Mouse (Mus musculus): Measurements from ENCODE around the gene Cdkn1a. TPM values are rescaled to one million over a fixed set of nuclear protein-coding genes. Genes with fewer than 3 reads are reported as not detected.
"Not testable (repeated sequence)": the region's sequence is repeated elsewhere in the genome, so short reads cannot be mapped to it uniquely, and the experiment has no call there.

Gene Cdkn1a
- total RNA-seq, 2 experiments from 2014 or later = 5.8 to 19.9 TPM

DNA sequence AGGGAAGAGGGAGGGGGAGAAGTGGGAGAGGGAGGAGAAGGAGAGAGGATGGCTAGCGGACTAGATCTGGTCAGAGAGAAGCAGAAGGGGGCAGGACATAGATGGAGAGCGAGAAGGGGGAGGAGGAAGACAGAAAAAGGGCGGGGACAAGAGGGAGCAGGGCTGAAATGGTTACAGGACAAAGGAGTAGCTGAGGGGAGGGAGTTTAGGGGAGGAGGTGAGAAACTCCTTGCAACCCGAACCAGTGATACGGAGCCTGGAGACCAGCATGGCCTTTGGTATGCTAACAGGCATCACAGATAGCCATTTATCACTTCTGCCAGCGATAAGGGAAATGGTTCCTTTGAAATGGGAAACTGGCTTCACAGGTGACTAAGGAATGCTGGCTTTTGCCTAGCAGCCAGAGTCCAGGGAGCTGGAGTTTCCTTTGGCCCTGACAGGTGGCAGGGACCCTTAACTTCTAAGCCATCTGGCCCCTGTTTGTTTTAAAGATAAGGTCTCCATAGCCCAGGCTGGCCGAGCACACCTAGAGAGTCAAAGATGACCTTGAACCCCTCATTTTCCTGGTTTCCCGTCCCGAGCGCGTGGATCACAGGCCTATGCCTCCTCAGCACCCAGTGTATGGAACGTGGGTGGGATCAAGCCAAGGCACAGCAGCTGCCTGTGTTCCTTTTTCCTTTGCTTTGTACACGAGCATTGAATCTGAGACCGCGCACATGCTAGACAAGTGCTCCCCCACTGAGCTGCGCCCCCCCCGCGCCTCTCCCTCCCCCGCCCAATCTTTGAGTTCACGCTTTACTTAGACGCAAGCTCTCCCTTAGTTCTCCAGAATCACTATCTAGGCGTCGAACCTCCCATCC lies 9.8 kb upstream of the Cdkn1a start:
- no peak for ATAC-seq (ENCODE audit: poor library complexity, severe bottlenecking)

DNA sequence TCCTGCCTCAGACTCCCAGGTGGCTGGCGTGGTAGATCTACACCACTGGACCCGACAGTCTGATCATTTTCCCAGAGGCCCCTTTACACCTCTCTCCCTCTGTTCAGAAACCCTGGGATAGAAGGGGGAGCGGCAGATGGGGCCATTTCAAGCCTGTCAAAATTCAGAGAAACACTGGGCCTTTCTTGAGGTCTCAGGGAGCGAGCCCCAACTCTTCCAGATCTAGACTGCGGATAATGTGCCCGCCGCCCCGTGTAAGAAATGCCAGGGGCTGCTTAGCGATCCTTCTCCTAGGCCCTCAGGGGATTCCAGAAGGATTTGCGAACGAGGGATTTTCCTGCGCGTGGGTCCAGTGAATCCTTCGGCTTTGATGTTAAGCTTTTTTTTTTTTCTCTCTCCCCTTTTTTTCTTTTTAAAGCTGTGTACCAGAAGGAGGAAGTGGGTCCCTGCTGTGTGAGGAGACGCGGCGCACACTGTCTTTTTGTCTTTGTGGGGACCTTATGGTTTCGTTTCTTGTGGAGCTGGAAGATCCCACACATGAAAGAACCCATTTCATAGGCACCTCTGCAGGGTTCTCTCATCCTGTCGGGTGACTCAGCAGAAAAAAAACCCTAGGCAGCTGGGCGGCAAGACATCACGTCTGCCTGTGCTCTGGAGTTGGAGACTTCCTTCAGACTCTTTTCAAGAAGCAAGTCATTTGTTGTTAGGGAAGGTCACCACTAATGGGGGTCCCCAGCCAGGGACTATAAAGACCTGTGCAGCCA lies 9.0 kb upstream of the Cdkn1a start:
- peak; percentile 60 for ATAC-seq (ENCODE audit: poor library complexity, severe bottlenecking)

DNA sequence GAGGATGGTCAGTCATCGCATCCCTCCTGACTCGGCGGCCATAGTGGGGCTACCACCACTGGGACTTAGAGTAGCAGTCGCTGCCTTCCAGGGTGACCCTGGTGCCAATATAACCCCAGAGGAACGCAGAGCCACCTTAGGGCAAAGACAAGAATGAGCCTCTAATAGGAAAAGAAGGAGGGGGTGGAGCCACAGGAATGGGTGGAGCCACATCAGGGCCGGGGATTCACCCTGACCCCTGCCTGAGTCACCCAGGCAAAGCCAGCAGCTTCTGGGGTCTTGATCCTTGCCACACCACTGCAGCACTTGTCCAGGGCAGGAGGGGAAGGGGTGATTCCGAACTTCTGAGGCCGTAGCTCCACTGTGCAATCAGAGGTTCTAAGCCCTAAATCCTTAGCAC lies 7.2 kb upstream of the Cdkn1a start:
- ATAC-seq (ENCODE audit: poor library complexity, severe bottlenecking) = no peak

DNA sequence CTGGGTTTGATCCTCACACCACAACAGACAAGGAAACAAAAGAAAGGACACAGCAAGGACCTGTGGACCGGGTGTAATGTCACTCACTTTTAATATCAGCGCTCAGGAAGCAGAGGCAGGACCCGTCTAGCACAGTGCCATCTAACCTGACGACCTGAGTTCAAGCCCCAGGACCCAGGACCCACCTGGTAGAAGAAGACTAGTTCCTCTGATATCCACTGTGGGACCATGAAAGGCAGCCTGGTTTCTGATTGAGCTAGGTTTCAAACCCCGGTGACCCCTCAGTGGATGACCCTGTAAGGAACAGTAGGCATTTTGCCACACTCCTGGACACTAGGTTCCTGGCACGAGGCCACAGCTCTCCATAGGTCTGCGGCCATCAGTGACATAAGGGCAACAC lies 6.1 kb upstream of the Cdkn1a start:
- no peak for ATAC-seq (ENCODE audit: poor library complexity, severe bottlenecking)

DNA sequence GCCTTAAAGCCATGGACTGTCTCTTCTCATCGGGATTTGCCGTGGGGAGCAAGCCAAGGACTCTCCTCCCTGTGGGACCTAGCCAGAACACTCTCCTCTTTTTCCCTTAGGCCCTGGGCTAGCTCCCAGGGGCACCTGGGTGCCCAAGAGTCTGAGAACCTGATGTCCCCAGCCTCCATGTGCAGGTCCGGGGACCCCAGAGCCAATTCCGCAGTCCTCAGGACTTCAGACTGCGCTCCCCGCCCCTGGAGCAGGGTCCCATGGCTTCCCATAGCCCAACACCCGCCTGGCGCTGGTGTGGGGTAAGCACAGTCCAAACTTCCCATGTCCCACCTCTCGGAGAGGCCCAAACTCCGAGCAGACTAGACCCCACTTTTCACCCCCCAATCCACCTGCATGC lies 5.5 kb upstream of the Cdkn1a start:
- ATAC-seq (ENCODE audit: poor library complexity, severe bottlenecking) = no peak

DNA sequence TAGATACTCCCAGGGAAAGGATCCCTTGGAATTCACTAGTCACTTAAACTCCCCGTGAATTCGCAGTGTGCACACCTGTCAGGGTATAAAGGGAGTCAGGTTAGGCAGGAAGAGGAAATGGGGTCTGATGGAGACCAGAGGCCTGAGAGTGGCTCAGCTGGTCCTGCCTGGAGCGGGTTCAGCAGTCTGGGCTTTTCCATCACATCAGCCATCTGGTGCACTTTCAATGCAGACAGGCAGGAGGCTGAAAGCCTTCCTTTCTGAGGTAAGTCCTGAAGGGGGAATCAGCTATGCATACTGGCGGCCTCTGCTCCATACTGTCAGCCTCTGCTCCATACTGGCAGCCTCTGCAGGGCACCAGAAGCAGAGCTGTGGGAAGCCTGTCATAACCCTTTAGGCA lies 3.9 kb upstream of the Cdkn1a start:
- ATAC-seq (ENCODE audit: poor library complexity, severe bottlenecking) = no peak

DNA sequence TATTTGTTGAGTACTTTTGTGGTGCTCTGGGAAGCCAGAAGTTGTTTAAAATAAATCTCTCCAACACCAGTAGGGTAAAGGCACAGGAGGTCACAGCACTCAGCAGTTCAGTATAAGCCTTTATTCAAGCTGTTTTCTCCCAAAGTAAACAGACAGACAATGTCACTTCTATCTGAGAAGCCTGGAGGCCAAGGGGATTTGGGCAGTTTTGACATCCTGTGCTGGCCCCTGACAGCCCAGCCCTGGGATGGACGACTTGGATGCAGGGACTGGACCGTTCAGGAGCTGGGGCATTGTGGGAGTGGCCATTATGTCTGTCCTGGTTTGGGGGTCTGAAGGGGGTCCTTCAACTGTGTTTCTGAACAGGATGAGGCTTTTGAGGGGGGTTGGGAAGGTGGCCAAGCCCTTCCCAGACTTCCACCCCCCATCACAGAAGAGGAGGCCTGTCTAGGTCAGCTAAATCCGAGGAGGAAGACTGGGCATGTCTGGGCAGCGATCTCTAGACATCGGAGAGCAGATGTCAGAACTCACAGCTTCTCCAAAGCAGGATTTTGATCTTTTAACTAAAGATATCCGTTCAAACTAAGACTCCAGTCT lies 670 bp downstream of the Cdkn1a start:
- no peak for ATAC-seq (ENCODE audit: poor library complexity, severe bottlenecking)

DNA sequence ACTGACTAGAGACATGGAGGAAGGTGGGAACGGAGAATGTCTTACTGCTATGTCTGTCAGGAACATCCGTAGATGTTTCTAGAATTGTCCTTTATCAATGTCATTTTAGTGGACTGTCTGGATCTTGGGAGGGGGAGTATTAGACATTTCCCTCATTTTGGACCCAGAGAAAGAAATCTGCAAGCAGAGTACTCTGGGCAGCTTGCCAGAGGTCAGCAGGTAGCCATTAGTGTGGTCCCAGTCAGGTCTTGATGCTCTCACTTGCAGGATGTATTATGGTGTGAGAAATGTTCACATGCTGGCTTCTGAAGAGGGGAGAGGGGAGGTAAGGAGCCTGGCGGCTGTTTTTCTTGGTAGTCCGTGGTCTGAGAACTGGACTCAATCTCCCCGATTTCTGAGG lies 1.7 kb downstream of the Cdkn1a start:
- no peak for ATAC-seq (ENCODE audit: poor library complexity, severe bottlenecking)

DNA sequence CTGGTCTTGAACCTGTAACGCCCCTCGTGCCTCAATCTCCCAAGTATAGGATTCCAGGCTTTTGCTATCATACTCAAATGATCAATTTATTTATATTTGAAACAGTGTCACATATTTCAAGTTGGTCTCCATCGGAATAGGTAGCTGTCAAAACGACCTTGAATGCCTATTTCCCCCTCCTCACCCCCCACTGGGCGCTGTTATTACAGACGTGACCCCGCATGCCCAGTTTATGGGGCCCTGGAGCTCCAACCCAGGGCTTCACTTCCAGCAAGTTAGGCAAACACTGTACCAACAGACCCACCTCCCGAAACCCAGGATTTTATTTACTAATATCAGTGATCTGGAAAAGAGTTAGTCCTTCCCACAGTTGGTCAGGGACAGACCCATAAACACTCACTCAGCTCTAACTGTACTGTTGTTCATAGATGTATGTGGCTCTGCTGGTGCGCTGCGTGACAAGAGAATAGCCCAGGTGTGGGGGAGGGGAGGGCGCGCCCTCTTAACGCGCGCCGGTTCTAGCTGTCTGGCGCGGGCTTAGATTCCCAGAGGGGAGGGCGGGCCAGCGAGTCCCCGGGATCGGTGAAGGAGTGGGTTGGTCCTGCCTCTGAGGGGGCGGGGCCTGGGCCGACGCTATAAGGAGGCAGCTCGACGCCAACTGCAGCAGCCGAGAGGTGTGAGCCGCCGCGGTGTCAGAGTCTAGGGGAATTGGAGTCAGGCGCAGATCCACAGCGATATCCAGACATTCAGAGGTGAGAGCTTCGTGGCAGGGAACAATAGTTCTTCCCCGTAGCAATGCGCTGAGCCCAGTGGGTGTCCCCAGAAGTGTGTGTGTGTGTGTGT lies 2.6 kb downstream of the Cdkn1a start:
- peak; percentile 36 for ATAC-seq (ENCODE audit: poor library complexity, severe bottlenecking)

DNA sequence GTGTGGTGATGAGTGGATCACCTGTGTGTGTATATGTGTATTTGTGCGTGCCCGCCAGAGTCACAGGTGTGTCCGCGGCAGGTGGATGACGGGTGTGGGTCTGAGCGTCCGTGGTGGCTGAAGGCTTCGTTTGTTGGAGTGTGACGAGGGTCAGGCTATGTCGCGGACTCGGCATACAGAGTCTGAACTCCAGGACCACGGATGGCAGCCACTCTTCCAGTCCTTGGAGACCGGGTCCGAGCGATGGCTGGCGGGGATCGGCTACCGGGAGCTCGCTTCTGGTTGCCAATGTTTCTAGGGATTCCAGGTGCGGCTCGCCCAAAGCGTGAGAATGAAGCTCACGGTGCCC lies 3.2 kb downstream of the Cdkn1a start:
- ATAC-seq (ENCODE audit: poor library complexity, severe bottlenecking) = no peak

DNA sequence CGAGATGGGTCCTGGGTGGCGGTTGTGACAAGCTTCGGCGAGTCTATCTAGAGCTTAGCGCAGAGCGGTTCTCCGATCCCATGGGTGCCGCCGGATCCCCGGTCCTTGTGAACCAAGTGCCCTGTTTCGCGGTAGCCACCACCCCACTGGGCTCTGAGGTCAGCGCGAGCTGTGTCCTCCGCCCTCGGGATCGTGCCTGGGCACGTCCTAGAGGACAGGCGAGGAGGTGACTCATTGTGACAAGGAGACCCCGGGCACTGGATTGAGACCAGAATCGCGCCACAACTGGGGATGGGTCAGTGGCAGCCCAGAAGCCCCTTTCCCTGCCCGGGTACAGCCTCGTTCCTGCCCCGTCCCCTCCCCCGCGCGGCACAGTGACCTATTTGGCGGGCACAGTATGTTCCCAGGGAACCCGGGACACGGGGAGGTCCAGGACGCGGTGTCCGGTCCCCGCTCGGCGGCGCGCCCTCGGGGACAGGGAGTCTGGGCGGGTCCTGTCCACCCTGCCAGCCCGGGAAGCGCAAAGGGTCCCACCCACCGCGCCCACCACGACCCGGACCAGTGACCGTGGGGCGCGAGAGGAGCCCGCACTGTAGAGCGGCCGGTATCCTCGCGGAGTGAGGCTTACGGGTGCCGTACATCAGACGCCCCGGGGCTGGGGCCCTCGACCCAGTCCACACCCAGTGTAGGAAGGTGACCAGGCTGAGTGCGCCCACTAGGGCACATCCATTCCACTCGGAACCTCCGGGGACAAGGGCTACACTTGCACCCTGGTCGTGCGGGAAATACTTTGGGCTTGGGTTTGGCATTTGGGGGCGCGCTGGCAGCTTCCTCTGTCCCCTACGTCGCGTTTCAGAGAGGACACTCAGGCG lies 3.8 kb downstream of the Cdkn1a start:
- ATAC-seq (ENCODE audit: poor library complexity, severe bottlenecking) = peak; percentile 8

DNA sequence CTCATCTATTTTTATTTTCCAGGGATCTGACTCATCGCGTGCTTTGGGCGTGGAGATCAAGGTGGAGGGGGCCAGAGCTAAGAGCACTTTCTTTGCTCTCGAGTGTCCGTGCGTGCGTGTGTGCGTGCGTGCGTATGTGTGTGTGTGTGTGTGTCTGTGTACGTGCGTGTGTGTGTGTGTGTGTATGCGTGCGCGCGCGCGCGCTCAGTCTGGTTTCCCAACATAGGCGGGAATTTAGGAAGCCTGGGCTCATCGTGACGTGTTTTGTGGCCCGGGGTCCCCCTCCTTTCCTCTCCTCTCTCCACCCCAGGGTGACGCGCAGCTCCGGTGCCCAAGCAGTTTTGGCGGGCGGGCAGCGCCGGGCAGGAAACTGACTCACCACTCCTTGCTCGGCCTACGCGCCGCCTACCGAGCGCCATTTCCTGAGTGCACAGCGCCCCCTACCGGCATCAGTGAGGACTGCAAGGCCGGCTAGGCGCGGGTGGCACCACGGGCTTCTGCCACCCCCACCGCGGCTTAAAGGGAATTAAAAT lies 4.5 kb downstream of the Cdkn1a start:
- ATAC-seq (ENCODE audit: poor library complexity, severe bottlenecking) = peak; percentile 85

DNA sequence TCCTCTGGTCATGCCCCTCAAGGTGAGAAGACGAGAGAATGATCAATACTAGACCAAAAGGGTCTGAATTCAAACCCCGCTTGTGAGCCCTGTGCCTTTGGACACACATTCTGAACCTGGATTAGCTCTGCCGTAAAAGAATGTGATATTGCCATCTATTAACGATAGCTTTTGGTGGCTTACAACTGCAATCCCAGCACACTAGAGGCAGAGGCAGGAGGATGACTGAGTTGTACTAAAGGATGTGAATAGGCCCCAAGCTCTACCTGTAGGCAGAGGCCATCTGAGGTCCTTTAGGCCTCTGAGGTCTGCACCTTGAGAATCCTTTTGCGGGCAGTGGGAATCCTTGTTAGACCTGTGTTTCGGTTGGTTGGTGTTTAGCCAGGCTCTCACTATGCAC lies 5.5 kb downstream of the Cdkn1a start:
- ATAC-seq (ENCODE audit: poor library complexity, severe bottlenecking) = no peak

DNA sequence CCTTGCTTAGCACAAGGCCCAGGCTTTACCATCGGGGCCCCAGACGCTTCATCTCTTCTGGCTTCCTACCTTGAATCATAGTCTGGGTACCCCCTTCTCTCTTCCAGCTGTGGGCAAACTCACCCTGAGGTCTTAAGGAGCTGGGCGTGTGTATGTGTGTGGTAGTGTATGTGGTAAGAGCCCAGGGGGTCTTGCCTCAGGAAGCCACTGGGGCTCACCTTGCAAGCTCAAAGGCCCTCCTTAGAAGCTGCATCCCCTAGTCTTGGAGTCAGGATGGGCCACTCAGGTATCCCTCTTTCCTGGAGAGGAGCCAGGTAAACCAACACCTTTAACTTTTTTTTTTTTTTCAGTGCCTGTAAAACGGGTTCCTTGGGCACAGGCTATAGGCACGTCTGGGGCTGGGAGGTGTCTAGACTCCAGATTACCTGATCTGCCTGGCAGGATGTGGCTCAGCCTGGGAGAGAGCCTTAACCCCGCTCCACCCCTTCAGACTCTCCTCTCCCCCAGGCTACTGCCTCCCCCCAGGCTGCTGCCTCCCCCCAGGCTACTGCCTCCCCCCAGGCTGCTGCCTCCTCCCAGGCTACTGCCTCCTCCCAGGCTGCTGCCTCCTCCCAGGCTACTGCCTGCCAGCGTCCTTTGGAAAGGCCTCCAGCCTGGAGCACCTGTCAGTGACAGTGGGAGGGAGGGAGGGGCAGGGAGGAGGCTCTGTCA lies 6.2 kb downstream of the Cdkn1a start:
- ATAC-seq (ENCODE audit: poor library complexity, severe bottlenecking) = no peak

DNA sequence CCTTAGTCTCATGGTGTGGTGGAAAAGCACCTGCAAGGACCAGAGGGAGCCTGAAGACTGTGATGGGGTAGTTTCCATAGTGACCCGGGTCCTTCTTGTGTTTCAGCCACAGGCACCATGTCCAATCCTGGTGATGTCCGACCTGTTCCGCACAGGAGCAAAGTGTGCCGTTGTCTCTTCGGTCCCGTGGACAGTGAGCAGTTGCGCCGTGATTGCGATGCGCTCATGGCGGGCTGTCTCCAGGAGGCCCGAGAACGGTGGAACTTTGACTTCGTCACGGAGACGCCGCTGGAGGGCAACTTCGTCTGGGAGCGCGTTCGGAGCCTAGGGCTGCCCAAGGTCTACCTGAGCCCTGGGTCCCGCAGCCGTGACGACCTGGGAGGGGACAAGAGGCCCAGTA lies 7.5 kb downstream of the Cdkn1a start:
- no peak for ATAC-seq (ENCODE audit: poor library complexity, severe bottlenecking)

DNA sequence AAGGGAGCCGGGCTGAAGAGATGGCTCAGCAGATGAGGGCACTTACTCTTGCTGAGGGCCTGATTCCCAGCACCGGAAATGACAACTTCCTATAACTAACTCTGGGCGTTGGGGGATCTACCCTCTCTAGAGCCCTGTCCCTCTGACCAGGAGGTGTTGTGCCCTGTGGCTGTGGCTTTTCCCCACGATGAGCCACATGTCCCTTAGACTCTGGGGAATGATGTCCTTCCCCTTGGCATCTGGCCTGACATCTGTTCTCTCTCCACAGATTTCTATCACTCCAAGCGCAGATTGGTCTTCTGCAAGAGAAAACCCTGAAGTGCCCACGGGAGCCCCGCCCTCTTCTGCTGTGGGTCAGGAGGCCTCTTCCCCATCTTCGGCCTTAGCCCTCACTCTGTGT lies 8.3 kb downstream of the Cdkn1a start:
- ATAC-seq (ENCODE audit: poor library complexity, severe bottlenecking) = no peak

DNA sequence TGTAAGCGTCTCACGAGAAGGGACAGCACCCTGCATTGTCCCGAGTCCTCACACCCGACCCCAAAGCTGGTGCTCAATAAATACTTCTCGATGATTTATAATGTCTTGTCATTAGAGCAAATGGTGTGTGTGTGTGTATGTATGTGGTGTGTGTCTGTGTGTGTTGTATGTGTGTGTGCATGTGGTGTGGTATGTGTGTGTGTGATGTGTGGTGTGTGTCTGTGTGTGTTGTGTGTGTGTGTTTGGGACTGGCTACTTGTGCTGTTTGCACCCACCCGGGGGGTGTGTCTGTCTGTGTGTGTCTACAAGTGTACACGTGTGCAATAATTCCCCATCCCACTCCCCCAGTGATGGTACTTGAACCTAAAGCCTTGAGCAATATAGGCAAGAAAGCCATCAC lies 9.9 kb downstream of the Cdkn1a start:
- ATAC-seq (ENCODE audit: poor library complexity, severe bottlenecking) = no peak

DNA sequence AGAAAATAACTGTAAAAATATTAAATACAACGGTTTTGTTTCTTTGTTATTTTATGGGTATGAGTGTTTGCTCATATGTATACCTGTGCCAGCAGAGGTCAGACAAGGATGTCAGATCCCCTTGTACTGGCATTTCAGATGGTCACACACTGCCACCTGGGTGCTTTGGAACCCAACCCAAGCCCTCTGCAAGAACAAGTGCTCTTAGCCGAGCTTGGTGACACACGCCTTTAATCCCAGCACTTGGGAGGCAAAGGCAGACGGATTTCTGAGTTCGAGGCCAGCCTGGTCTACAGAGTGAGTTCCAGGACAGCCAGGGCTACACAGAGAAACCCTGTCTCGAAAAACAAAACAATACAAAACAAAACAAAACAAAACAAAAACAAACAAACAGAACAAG lies 19.6 kb downstream of the Cdkn1a start:
- ATAC-seq (ENCODE audit: poor library complexity, severe bottlenecking) = not testable (repeated sequence)

DNA sequence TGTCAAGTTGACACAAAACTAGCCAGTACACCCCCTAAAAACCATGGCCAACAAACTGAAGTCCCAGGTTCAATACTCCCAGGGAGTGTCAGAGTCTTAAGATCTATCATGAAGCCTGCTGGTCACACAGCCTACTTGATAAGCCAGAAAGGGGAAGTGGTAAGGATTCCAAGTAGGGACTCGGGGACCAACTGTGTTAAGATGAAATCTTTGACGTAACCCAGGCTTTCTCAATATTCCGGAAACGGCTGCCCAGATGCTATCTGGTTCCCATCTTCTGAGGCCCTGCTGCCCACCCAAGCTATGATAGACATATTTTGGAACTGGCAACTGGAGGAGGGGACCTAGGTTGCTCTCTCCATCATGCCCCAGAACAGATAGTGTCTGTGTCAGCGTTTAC lies 20.6 kb downstream of the Cdkn1a start:
- peak; percentile 84 for ATAC-seq (ENCODE audit: poor library complexity, severe bottlenecking)
